Mouse (Mus musculus): ENCODE data around the gene Lefty2.

DNA sequence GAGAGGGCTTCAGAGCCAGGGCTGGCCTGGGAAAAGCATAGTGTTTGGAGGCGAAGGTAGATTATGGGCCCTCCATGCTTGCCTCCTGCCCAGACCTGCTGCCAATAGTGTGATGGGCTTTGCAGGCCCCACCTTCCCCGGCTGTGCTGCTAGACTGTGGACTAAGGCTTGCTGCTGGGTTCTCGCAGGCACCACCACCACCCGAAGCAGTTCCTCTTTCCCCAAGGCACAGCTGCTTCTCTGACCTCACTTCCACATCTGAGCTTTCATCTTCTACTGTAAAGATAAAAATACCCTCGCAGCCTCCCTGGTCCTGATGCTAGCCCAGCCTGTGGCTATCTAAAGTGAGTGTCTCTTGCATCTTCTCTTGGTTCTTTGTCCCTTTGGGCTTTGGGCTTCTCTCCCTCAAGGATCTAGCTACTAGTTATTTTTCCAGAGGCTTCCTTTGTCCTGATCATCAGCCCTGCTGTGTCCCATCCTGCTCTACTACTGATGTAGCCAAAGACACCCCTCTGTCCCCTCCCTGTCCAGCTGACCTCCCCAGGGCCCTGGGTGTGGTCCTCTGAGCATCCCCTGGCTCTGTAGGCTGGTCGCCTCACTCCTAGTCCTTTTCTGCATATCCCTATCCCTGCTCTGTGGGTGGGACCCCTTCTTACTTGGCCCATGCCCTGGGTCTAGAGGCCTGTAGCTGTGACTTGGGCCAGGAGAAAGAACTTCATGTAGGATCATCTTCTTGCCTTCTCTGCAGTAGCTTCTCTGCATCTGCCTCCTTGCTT lies 29.6 kb downstream of the Lefty2 start:
- TF ChIP-seq CTCF (conservative IDR thresholded peaks at IDR 0.05; ENCODE audit: insufficient read depth, insufficient read length, low read depth, low read length) (no peak), POLR2A (IDR thresholded peaks at IDR 0.05; ENCODE audit: low read depth, low read length) (no peak)

All from kidney, adult 2 months (tissue).